Mouse (Mus musculus): Measurements from ENCODE around the gene Eif6. TPM values are rescaled to one million over a fixed set of nuclear protein-coding genes. Genes with fewer than 3 reads are reported as not detected.

Eif6 gene
- total and polyA plus RNA-seq, 3 experiments: 349 to 408 TPM; not detected in 1

- H3K4me1 ChIP-seq (ENCODE audit: control insufficient read depth in 1 of 2, insufficient read depth in 2 of 2, low read length in 2 of 2): no peaks in the 10 kb centered on the region
- H3K27me3 ChIP-seq (ENCODE audit: control insufficient read depth in 1 of 2, insufficient read depth in 2 of 2, low read length in 2 of 2): no peaks in the 10 kb centered on the region
- TF ChIP-seq JUND (IDR thresholded peaks at IDR 0.05; ENCODE audit: low read depth, low read length) (no peak), ZKSCAN1 (IDR thresholded peaks at IDR 0.05; ENCODE audit: low read depth, low read length) (no peak), CHD2 (IDR thresholded peaks at IDR 0.05; ENCODE audit: low read length) (no peak), RAD21 (IDR thresholded peaks at IDR 0.05; ENCODE audit: low read depth, low read length) (no peak), POLR2AphosphoS5 (IDR thresholded peaks at IDR 0.05; ENCODE audit: borderline replicate concordance, low read depth, low read length) (no peak), UBTF (IDR thresholded peaks at IDR 0.05; ENCODE audit: borderline replicate concordance, insufficient read depth, low read depth, low read length) (no peak), NELFE (IDR thresholded peaks at IDR 0.05; ENCODE audit: low read depth, low read length) (no peak)
- DNase-seq (ENCODE audit: low read depth, low spot score): no peak
- H3K9me3 ChIP-seq (replicated peaks; ENCODE audit: insufficient read depth, low read length): no peaks in the 10 kb centered on the region
- H3K4me3 ChIP-seq (ENCODE audit: control insufficient read depth in 1 of 2, insufficient read depth in 1 of 2, low read depth in 2 of 2, low read length in 2 of 2): no peak overlapping the region
- no peaks in the 10 kb centered on the region for H3K79me2 ChIP-seq (ENCODE audit: control insufficient read depth, insufficient read depth, low read length, poor library complexity)
- H3K27ac ChIP-seq (ENCODE audit: control insufficient read depth, low read depth, low read length): no peak overlapping the region
- no peak overlapping the region for H3K9ac ChIP-seq (ENCODE audit: control insufficient read depth, low read depth, low read length, poor library complexity, severe bottlenecking)
- peaks cover 0 to 15% of the 10 kb centered on the region in 2 experiments; a peak in 2 of 4 replicates for H3K36me3 ChIP-seq (ENCODE audit: control insufficient read depth in 1 of 2, insufficient read depth in 2 of 2, low read length in 2 of 2)
Observed at GRCm38 (mm10) chr2:155872486-155872885, 45.8 kb upstream of the Eif6 start.

GRCm38 (mm10) chr2:155869772-155870171 lies 43.0 kb upstream of the Eif6 start:
- Histone ChIP-seq H3K36me3 (ENCODE audit: control insufficient read depth in 1 of 2, insufficient read depth in 2 of 2, low read length in 2 of 2) (peaks cover 0 to 9% of the 10 kb centered on the region in 2 experiments; a peak in 2 of 4 replicates), H3K9me3 (replicated peaks; ENCODE audit: insufficient read depth, low read length) (no peaks in the 10 kb centered on the region), H3K27ac (ENCODE audit: control insufficient read depth, low read depth, low read length) (no peak overlapping the region), H3K79me2 (ENCODE audit: control insufficient read depth, insufficient read depth, low read length, poor library complexity) (no peaks in the 10 kb centered on the region), H3K4me3 (ENCODE audit: control insufficient read depth in 1 of 2, insufficient read depth in 1 of 2, low read depth in 2 of 2, low read length in 2 of 2) (no peak overlapping the region), H3K9ac (ENCODE audit: control insufficient read depth, low read depth, low read length, poor library complexity, severe bottlenecking) (no peak overlapping the region), H3K4me1 (ENCODE audit: control insufficient read depth in 1 of 2, insufficient read depth in 2 of 2, low read length in 2 of 2) (no peaks in the 10 kb centered on the region), H3K27me3 (ENCODE audit: control insufficient read depth in 1 of 2, insufficient read depth in 2 of 2, low read length in 2 of 2) (no peaks in the 10 kb centered on the region)
- TF ChIP-seq MAZ (IDR thresholded peaks at IDR 0.05; ENCODE audit: low read depth, low read length) (no peak), POLR2AphosphoS2 (IDR thresholded peaks at IDR 0.05; ENCODE audit: low read length) (no peak), ZMIZ1 (IDR thresholded peaks at IDR 0.05; ENCODE audit: low read depth, low read length) (no peak)
- no peak for DNase-seq (ENCODE audit: low read depth, low spot score)

- Histone ChIP-seq H3K36me3 (ENCODE audit: control insufficient read depth in 1 of 2, insufficient read depth in 2 of 2, low read length in 2 of 2) (peaks cover 0 to 6% of the 10 kb centered on the region in 2 experiments; a peak in 2 of 4 replicates), H3K9me3 (replicated peaks; ENCODE audit: insufficient read depth, low read length) (no peaks in the 10 kb centered on the region), H3K4me1 (ENCODE audit: control insufficient read depth in 1 of 2, insufficient read depth in 2 of 2, low read length in 2 of 2) (no peaks in the 10 kb centered on the region), H3K9ac (ENCODE audit: control insufficient read depth, low read depth, low read length, poor library complexity, severe bottlenecking) (no peak overlapping the region), H3K4me3 (ENCODE audit: control insufficient read depth in 1 of 2, insufficient read depth in 1 of 2, low read depth in 2 of 2, low read length in 2 of 2) (no peak overlapping the region), H3K79me2 (ENCODE audit: control insufficient read depth, insufficient read depth, low read length, poor library complexity) (no peaks in the 10 kb centered on the region), H3K27me3 (ENCODE audit: control insufficient read depth in 1 of 2, insufficient read depth in 2 of 2, low read length in 2 of 2) (no peaks in the 10 kb centered on the region), H3K27ac (ENCODE audit: control insufficient read depth, low read depth, low read length) (no peak overlapping the region)
- TF ChIP-seq EP300 (IDR thresholded peaks at IDR 0.05; ENCODE audit: low read depth in 1 of 2, low read length in 2 of 2): no peak
- TF ChIP-seq SIN3A (IDR thresholded peaks at IDR 0.05; ENCODE audit: low read length): no peak
- no peak for TF ChIP-seq MEF2A (IDR thresholded peaks at IDR 0.05; ENCODE audit: extremely low read depth, insufficient replicate concordance, low read depth, low read length, poor library complexity, severe bottlenecking)
- no peak for TF ChIP-seq KAT2A (conservative IDR thresholded peaks at IDR 0.05; ENCODE audit: low read depth, low read length)
- no peak for TF ChIP-seq CTCF (IDR thresholded peaks at IDR 0.05 in 2 of 3, conservative IDR thresholded peaks at IDR 0.05 in 1 of 3; ENCODE audit: control insufficient read depth in 1 of 3, insufficient read depth in 1 of 3, low read depth in 2 of 3, low read length in 3 of 3, poor library complexity in 1 of 3, severe bottlenecking in 1 of 3)
- no peak for TF ChIP-seq MAFK (IDR thresholded peaks at IDR 0.05; ENCODE audit: borderline replicate concordance, low read depth, low read length)
- DNase-seq (ENCODE audit: low read depth, low spot score): no peak
Observed at GRCm38 (mm10) chr2:155868320-155868719, 41.6 kb upstream of the Eif6 start.

All from MEL (cell line).